Mouse (Mus musculus) left cerebral cortex, adult 11 months (tissue): Measurements from ENCODE around the gene Slc6a5.

Experiments
- DNase-seq: peaks from one replicate; pipeline ENCODE4 v3.0.0; 2022; ENCODE audit warnings: low spot score

The Slc6a5 gene

DNA sequence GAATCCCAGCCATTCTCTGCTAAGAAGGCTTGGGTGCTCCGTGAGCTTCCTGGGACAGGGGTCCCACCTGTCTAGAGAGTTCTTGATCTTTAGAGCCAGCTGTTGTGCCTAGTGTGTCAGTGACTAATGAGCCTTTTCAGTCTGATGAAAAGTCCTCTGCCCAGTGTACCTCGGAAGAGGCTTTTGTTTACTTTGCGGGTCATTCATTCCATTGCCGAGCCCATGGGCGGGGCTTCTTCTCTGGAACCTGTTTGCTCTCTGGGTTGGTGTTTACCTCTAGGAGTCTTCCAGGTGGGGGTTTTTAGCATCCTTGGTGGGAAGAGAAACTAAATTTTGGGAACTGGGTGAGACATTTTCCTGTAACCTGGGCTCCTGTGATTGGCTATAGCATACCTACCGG lies 74.8 kb downstream of the Slc6a5 start:
- DNase-seq: no peak

DNA sequence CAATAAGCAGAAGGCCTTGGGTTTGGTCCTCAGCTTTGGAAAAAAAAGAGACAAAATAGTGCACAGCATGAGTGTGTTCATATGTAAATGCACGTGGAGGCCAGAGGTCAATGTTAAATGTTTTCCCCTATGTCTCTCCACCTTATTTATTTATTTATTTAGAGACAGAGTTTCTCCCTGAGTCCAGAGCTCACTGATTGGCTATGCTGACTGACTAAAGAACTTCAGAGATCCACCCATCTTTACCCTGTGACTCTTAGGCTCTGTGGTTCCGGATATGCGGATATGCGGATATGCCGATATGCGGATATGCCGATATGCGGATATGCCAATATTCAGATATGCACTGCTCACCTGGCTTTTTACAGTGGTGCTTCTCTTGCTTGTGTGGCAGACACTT lies 76.0 kb downstream of the Slc6a5 start:
- no peak for DNase-seq

DNA sequence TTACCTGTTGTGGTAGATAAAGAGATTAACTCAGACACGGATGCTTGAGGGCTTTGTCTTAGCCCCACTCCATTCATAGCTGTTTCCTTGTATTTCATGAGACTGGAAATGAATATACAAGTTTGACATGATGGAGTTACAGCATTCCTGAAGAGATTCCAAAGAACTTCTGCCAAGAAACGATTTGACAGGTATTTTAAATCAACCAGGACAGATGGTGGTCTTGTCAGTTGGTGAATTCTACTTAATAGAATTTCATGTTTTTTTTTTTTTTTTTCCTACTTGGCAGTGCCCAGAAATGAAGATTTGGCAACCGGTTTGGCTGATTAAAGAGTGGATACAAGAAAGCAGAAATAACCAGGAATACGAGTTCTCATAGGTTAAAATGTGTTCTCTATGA lies 89.4 kb downstream of the Slc6a5 start:
- no peak for DNase-seq

DNA sequence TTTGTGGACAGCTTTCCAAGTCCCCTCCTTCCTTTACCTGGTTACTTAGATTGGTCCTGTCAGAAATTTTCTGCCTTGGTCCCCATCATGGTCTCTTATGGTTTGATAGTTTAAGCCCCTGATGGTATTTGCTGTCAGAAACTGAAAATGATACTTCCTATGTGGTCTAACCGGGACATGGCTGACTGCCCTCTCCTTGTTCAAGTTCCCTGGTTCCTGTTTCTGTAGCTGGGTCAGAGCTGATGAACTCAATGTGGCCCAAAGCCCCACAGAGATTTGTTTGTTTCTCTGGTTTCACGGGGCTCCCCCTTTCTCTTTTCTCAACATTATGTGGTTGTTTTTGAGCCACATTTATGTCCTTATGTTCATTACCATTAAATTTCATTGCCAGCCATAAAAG lies 95.3 kb downstream of the Slc6a5 start:
- no peak for DNase-seq
